Mouse (Mus musculus): ENCODE data around the gene Nox4.
"Not testable (repeated sequence)": the region's sequence is repeated elsewhere in the genome, so short reads cannot be mapped to it uniquely, and the experiment has no call there.

Gene Nox4

GRCm38 (mm10) chr7:87371316-87371715 is 125.4 kb downstream of the Nox4 start:
- in situ Hi-C loops (cut with MboI, MseI), result no loop called here

GRCm38 (mm10) chr7:87374322-87374721 is 128.4 kb downstream of the Nox4 start:
- in situ Hi-C loops (cut with MboI, MseI), result no loop called here

DNA sequence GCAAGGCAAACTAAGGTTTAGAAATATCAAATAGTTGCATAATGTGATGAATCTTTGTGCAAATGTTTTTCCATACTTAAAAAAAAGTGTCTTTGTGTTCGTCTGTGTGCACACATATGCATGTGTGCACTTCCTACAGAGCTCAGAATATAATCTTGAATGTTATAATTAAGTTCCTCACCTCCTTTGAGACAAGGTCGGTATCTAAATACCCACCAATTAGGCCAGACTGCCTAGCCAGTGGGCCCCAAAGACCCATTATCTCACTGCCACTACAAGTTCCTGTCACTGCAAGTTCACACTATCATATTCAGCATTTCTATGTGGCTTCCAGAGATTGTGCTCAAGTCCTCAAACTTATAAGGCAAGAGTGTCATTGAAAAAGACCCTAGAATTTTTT is 129.0 kb downstream of the Nox4 start:
- in situ Hi-C loops (cut with MboI, MseI), result no loop called here

GRCm38 (mm10) chr7:87397023-87397422 is 151.1 kb downstream of the Nox4 start:
- in situ Hi-C loops (cut with MboI, MseI), result no loop called here

- in situ Hi-C loops (cut with MboI, MseI), result not testable (repeated sequence)
Observed at GRCm38 (mm10) chr7:87411373-87411772, 165.5 kb downstream of the Nox4 start.

GRCm38 (mm10) chr7:87413271-87413670 is 167.4 kb downstream of the Nox4 start:
- in situ Hi-C loops (cut with MboI, MseI), result no loop called here

Measured in regulatory T cell (primary cell).